Mouse (Mus musculus): ENCODE results near the gene Nav2. TPM values are rescaled to one million over a fixed set of nuclear protein-coding genes. Genes with fewer than 3 reads are reported as not detected.

Gene Nav2
- total and polyA plus RNA-seq, 3 experiments: 2.0 to 2.7 TPM; not detected in 1

DNA sequence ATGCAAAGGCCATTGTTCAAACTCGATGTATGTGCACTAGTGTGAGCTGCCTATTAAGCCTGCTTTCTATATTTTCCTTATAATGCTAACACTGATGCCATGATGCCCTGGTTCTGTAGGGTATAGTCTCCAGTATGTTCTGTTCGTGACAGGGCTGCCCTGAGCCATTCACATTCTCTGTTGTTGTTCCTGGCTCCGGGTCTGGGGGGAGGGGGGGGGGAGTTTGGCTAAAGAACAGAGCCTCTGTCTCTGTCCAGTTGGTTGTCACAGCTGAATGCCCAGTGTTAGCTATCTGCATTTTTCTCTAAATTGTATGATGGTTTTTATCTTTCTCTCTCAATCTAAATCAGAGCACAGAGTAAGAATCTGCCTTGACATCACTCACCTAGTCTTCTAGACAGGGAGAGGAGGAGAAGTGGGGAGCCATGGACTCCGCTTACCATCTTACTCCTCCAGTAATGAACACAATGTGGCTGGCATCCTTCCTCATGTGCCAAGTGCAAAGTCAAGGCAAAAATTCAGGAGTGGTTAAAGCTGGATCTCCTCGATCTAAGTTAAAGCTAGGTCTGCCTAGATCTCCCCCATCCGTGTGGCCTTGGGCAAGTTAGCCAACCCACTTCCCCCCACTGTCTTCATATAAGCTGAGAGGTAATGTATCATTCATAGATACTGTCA, 605.4 kb downstream of the Nav2 start:
- H3K4me1 ChIP-seq (ENCODE audit: control insufficient read depth in 1 of 2, insufficient read depth in 2 of 2, low read length in 2 of 2): peaks cover 0 to 9% of the 10 kb centered on the region in 2 experiments; a peak in 2 of 4 replicates
- peaks cover 0 to 2% of the 10 kb centered on the region in 2 experiments; a peak in 1 of 4 replicates for H3K36me3 ChIP-seq (ENCODE audit: control insufficient read depth in 1 of 2, insufficient read depth in 2 of 2, low read length in 2 of 2)
- H3K27me3 ChIP-seq (ENCODE audit: control insufficient read depth in 1 of 2, insufficient read depth in 2 of 2, low read length in 2 of 2): no peaks in the 10 kb centered on the region
- no peak overlapping the region for H3K27ac ChIP-seq (ENCODE audit: control insufficient read depth, low read depth, low read length)
- H3K4me3 ChIP-seq (ENCODE audit: control insufficient read depth in 1 of 2, insufficient read depth in 1 of 2, low read depth in 2 of 2, low read length in 2 of 2): no peak overlapping the region
- no peaks in the 10 kb centered on the region for H3K9me3 ChIP-seq (replicated peaks; ENCODE audit: insufficient read depth, low read length)
- H3K79me2 ChIP-seq (ENCODE audit: control insufficient read depth, insufficient read depth, low read length, poor library complexity): no peaks in the 10 kb centered on the region
- no peak for DNase-seq (ENCODE audit: low read depth, low spot score)
- TF ChIP-seq ETS1 (IDR thresholded peaks at IDR 0.05; ENCODE audit: low read depth, low read length) (no peak), KAT2A (conservative IDR thresholded peaks at IDR 0.05; ENCODE audit: low read depth, low read length) (no peak), ELF1 (IDR thresholded peaks at IDR 0.05; ENCODE audit: low read depth, low read length) (no peak), NRF1 (IDR thresholded peaks at IDR 0.05; ENCODE audit: insufficient read depth, low read depth, low read length, poor library complexity, severe bottlenecking) (no peak), ZNF384 (IDR thresholded peaks at IDR 0.05; ENCODE audit: low read depth, low read length) (no peak), MAX (IDR thresholded peaks at IDR 0.05; ENCODE audit: low read length) (no peak), CTCF (IDR thresholded peaks at IDR 0.05 in 2 of 3, conservative IDR thresholded peaks at IDR 0.05 in 1 of 3; ENCODE audit: control insufficient read depth in 1 of 3, insufficient read depth in 1 of 3, low read depth in 2 of 3, low read length in 3 of 3, poor library complexity in 1 of 3, severe bottlenecking in 1 of 3) (no peak), RCOR1 (IDR thresholded peaks at IDR 0.05; ENCODE audit: low read depth, low read length) (no peak), NELFE (IDR thresholded peaks at IDR 0.05; ENCODE audit: low read depth, low read length) (no peak), SMC3 (IDR thresholded peaks at IDR 0.05; ENCODE audit: low read depth, low read length) (no peak), SIN3A (IDR thresholded peaks at IDR 0.05; ENCODE audit: low read length) (no peak), MYC (IDR thresholded peaks at IDR 0.05; ENCODE audit: low read depth, low read length) (no peak), ZC3H11A (IDR thresholded peaks at IDR 0.05; ENCODE audit: low read depth, low read length) (no peak), EP300 (IDR thresholded peaks at IDR 0.05; ENCODE audit: low read depth in 1 of 2, low read length in 2 of 2) (no peak), TBP (IDR thresholded peaks at IDR 0.05; ENCODE audit: low read depth, low read length) (no peak), USF1 (IDR thresholded peaks at IDR 0.05; ENCODE audit: low read depth, low read length) (no peak), POLR2AphosphoS5 (IDR thresholded peaks at IDR 0.05; ENCODE audit: borderline replicate concordance, low read depth, low read length) (no peak), MAZ (IDR thresholded peaks at IDR 0.05; ENCODE audit: low read depth, low read length) (no peak)
- H3K9ac ChIP-seq (ENCODE audit: control insufficient read depth, low read depth, low read length, poor library complexity, severe bottlenecking): no peak overlapping the region

- Histone ChIP-seq H3K4me3 (ENCODE audit: control insufficient read depth in 1 of 2, insufficient read depth in 1 of 2, low read depth in 2 of 2, low read length in 2 of 2) (no peak overlapping the region), H3K27ac (ENCODE audit: control insufficient read depth, low read depth, low read length) (no peak overlapping the region), H3K36me3 (ENCODE audit: control insufficient read depth in 1 of 2, insufficient read depth in 2 of 2, low read length in 2 of 2) (peaks cover 0 to 2% of the 10 kb centered on the region in 2 experiments; a peak in 1 of 4 replicates), H3K27me3 (ENCODE audit: control insufficient read depth in 1 of 2, insufficient read depth in 2 of 2, low read length in 2 of 2) (no peaks in the 10 kb centered on the region), H3K4me1 (ENCODE audit: control insufficient read depth in 1 of 2, insufficient read depth in 2 of 2, low read length in 2 of 2) (peaks cover 0 to 9% of the 10 kb centered on the region in 2 experiments; a peak in 2 of 4 replicates), H3K9ac (ENCODE audit: control insufficient read depth, low read depth, low read length, poor library complexity, severe bottlenecking) (no peak overlapping the region), H3K79me2 (ENCODE audit: control insufficient read depth, insufficient read depth, low read length, poor library complexity) (no peaks in the 10 kb centered on the region), H3K9me3 (replicated peaks; ENCODE audit: insufficient read depth, low read length) (no peaks in the 10 kb centered on the region)
- DNase-seq (ENCODE audit: low read depth, low spot score): peak; percentile 21
- TF ChIP-seq CHD2 (IDR thresholded peaks at IDR 0.05; ENCODE audit: low read length) (no peak), RCOR1 (IDR thresholded peaks at IDR 0.05; ENCODE audit: low read depth, low read length) (peak; percentile 53), ZC3H11A (IDR thresholded peaks at IDR 0.05; ENCODE audit: low read depth, low read length) (no peak), SMC3 (IDR thresholded peaks at IDR 0.05; ENCODE audit: low read depth, low read length) (no peak)
Observed at GRCm38 (mm10) chr7:49515012-49515411, 606.5 kb downstream of the Nav2 start.

Measured in MEL (cell line).